Mouse (Mus musculus): ENCODE data around the gene Fkbp1b.
"Not testable (repeated sequence)": the region's sequence is repeated elsewhere in the genome, so short reads cannot be mapped to it uniquely, and the experiment has no call there.

Fkbp1b gene

DNA sequence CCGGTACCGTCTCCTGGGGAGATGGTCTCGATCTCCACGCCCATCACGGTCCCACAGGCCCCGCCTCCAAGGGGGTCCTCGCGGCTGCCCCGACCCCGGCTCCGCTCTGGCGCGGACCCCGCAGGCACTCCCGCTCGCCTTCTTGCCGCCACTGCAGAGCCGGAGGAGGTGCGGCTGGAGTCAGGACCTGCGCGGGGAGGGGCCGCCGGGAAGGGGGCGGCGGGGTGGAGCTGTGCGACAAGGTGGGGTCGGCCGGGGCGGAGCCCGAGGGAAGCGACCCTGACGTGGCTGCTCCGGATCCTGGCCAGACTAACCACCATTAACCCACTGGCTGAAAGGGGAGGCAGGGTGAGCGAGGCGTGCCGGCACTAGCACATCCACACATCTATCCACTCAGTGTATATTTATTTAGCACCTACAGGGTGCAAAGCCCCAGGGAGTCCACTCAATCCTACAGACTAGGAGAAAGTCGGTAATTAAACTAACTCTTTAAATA is at the start of gene Fkbp1b:
Gene Fkbp1b (minus strand): TSS at position 200 of the 496 bp plus-strand sequence.
- DNase-seq (ENCODE audit: low spot score in 2 of 2): peak; percentile 44 to 64

DNA sequence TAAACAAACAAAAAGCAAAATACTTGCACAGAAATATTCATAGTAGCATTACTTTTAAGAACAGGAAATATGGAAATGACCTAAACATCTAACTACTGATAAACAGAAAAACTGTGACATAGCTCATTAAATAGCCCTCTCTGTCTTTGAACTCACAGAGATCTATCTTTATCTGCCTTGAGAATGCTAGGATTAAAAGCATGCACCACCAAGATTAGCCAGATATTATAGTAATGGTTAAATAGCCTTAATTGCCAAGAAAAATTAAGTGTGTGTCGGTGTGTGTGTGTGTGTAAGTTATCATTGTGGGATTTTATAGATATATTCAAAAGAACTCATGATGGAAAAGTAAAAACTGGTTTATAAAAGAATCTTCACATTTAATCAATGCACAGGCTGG is 48.5 kb upstream of the Fkbp1b start:
- no peak for DNase-seq (ENCODE audit: low spot score in 2 of 2)

GRCm38 (mm10) chr12:4889251-4889650 is 47.9 kb upstream of the Fkbp1b start:
- DNase-seq (ENCODE audit: low spot score in 2 of 2): no peak

DNA sequence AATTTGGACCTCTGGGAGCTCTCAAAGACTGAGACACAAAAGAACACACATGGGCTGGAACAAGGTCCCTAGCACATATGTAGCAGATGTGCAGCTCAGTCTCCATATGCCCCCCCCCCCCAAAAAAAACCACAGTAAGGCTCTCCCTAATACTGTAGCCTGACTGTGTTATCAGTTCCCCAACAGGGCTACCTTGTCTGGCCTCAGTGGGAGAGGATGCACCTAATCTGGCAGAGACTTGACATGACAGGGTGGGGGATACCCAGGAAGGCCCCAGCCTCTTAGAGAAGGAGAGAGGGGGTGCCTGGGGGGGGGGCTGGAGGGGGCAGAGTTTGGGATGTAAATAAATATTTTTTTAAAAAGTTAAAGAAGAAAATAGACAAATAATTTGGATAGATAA is 47.3 kb upstream of the Fkbp1b start:
- no peak for DNase-seq (ENCODE audit: low spot score in 2 of 2)

DNA sequence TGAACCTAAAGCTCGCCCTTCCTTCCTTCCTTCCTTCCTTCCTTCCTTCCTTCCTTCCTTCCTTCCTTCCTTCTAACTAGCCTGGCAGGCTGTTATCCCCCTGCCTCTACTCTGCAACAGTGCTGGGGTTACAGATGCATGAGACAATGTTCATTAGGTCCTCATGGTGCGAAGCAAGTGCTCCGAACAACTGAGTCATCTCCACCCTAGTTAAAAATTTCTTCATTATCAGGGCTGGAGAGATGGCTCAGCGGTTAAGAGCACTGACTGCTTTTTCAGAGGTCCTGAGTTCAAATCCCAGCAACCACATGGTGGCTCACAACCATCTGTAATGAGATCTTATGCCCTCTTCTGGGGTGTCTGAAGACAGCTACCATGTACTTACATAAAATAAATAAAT is 45.2 kb upstream of the Fkbp1b start:
- DNase-seq (ENCODE audit: low spot score in 2 of 2): not testable (repeated sequence)

- DNase-seq (ENCODE audit: low spot score in 2 of 2): no peak
Measured at GRCm38 (mm10) chr12:4885062-4885461, 43.7 kb upstream of the Fkbp1b start.

- no peak for DNase-seq (ENCODE audit: low spot score in 2 of 2)
Measured at GRCm38 (mm10) chr12:4882086-4882485, 40.7 kb upstream of the Fkbp1b start.

GRCm38 (mm10) chr12:4879048-4879447 is 37.7 kb upstream of the Fkbp1b start:
- no peak for DNase-seq (ENCODE audit: low spot score in 2 of 2)

- no peak for DNase-seq (ENCODE audit: low spot score in 2 of 2)
Measured at GRCm38 (mm10) chr12:4878296-4878783, 36.9 kb upstream of the Fkbp1b start.

- no peak for DNase-seq (ENCODE audit: low spot score in 2 of 2)
Measured at GRCm38 (mm10) chr12:4875623-4876022, 34.2 kb upstream of the Fkbp1b start.

- peak; percentile 41 to 48 for DNase-seq (ENCODE audit: low spot score in 2 of 2)
Measured at GRCm38 (mm10) chr12:4874161-4874927, 33.0 kb upstream of the Fkbp1b start, which contains the start of gene Mfsd2b. Gene Mfsd2b, minus strand, starts transcription at chr12:4874359.

GRCm38 (mm10) chr12:4873531-4873930 is 32.1 kb upstream of the Fkbp1b start:
- DNase-seq (ENCODE audit: low spot score in 2 of 2): no peak

DNA sequence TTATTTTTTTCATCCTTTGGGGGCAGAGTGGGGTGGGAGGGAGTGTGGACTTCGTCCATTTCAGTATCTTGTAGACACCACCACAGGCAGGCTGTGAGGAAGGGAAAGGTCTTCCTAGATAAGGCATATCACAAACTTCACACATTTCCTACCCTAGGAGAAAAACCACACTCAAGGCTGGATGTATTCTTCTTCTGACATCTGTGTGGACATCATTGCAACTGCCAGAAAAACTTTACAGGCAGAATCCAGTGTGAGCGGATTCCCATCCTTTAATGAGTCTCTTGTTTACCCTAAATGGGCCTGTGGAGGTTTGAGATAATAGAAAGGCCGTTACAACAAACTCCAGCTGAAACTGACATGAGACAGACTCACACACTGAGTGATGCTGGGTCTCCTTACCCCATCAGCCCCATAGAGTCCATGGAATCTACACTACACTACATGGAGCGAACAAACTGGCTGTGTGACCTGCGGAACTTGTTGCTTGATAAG is 31.6 kb upstream of the Fkbp1b start:
- DNase-seq (ENCODE audit: low spot score in 2 of 2): no peak

- DNase-seq (ENCODE audit: low spot score in 2 of 2): no peak
Measured at GRCm38 (mm10) chr12:4872273-4872672, 30.9 kb upstream of the Fkbp1b start.

DNA sequence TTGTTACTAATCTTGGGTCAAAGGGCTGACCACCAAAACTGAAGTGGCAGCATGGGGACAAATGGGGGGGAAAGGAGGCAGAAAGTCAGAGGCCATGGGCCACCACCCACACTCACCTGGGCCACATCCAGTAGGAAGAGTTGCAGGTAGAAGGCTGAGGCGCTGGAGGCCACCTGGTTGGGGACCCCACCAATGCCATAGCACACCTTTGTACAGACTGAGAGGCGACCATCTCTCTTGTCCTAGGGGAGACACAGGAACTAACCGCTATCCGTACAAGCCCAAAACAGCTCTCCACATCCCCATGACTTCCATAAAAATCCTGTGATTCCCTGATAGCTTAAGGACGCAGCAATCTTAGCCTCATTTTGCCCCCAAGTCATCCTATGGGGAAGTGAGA is 29.9 kb upstream of the Fkbp1b start:
- no peak for DNase-seq (ENCODE audit: low spot score in 2 of 2)

- no peak for DNase-seq (ENCODE audit: low spot score in 2 of 2)
Measured at GRCm38 (mm10) chr12:4868924-4869323, 27.5 kb upstream of the Fkbp1b start.

GRCm38 (mm10) chr12:4864338-4864690 is 22.9 kb upstream of the Fkbp1b start:
- DNase-seq (ENCODE audit: low spot score in 2 of 2): no peak

- DNase-seq (ENCODE audit: low spot score in 2 of 2): no peak
Measured at GRCm38 (mm10) chr12:4863654-4864337, 22.4 kb upstream of the Fkbp1b start.

DNA sequence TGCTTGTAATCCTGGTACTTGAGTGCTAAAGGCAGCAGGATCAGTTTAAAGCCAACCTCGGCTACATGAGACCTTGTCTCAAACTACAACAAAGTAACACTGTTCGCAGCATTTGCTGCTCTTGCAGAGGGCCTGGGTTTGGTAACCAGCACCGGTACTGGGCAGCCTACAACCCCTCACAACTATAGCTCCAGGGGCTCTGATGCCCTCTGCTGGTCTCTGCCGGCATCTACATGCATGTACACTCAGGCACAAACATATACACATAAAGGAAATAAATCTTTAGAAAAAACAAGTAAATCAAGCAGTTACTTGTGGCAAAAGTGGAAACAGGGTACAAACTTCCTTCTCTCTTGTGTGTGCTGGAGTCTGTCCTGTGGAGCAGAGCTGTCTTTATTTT is 21.3 kb upstream of the Fkbp1b start:
- DNase-seq (ENCODE audit: low spot score in 2 of 2): no peak

DNA sequence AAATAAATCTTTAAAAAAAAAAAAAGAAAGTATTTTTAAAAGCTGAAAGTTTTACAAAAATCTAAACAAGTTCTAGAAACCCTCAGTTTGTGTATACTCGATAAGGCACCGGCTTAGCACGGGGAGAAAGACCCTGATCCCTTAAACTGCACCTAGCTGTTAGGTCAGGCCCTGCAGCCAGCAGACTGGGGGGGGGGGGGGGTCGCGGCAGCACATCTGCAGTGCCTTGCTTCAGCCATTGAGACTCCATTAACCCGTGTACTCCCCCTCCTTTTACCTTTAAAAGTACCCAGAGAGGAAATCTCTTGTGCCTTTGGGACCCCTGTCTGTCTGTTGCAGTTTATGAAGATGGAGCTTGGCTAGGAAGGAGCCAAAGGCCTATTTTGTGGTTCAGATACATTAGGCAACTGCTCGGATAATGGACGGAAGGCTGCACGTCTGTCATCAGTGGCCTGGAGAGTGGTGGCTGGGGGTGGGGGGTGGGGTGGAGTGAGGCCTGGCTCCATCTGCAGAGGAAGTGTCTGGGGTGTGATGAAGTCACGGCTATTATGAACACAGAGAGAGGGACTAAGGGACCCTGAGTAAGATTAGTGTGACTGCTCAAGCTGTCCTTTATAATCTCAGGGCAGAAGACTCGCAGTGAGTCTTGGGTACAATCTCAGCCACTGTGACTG is 18.0 kb upstream of the Fkbp1b start:
- no peak for DNase-seq (ENCODE audit: low spot score in 2 of 2)

DNA sequence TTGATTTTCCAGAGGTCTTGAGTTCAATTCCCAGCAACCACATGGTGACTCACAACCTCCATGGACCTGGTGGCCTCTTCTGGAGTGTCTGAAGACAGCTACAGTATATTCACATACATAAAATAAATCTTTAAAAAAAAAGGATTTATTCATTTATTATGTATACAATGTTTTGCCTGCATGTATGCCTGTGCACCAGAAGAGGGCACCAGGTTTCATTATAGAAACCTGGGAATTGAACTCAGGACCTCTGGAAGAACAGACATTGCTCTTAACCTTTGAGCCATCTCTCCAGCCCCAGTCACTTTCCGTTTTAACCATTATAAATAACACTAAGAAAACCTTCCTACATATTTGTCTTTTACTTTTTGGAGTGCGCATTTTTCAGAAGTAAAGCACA is 15.4 kb upstream of the Fkbp1b start:
- no peak for DNase-seq (ENCODE audit: low spot score in 2 of 2)

- no peak for DNase-seq (ENCODE audit: low spot score in 2 of 2)
Measured at GRCm38 (mm10) chr12:4856160-4856559, 14.8 kb upstream of the Fkbp1b start.
